Mouse (Mus musculus) forebrain, embryonic 11.5 days (tissue): ENCODE data around the gene Sec61g. TPM values are rescaled to one million over a fixed set of nuclear protein-coding genes. Genes with fewer than 3 reads are reported as not detected.

ENCODE experiments used
- ATAC-seq: fragments of 200-750 bp; cut with Nextera tagmentation; replicated peaks from 2 replicates; pipeline ENCODE4 v1.8.0; 2017; ENCODE audit warnings: moderate TSS enrichment; ENCODE audit not compliant: low FRiP score
- DNase-seq: peaks from one replicate; pipeline ENCODE4 v3.0.0-alpha.2; 2017; ENCODE audit warnings: low spot score
- H3K27ac ChIP-seq: fragments of 300-500 bp; sonication (generic); 2 replicates; pipeline ENCODE4 v1.5.1; 2014; ENCODE audit warnings: low read depth, low read length
- H3K27me3 ChIP-seq: fragments of 300-500 bp; sonication (generic); 2 replicates; pipeline ENCODE4 v1.6.1; 2014; ENCODE audit warnings: mild to moderate bottlenecking, low read length, mixed read lengths; ENCODE audit not compliant: control insufficient read depth, insufficient read depth
- H3K36me3 ChIP-seq: fragments of 300-500 bp; sonication (generic); 2 replicates; pipeline ENCODE4 v1.6.1; 2014; ENCODE audit warnings: mild to moderate bottlenecking, low read length, moderate library complexity, mixed read lengths; ENCODE audit not compliant: control insufficient read depth, insufficient read depth
- H3K4me1 ChIP-seq: fragments of 300-500 bp; sonication (generic); replicated peaks from 2 replicates; pipeline ENCODE4 v1.6.1; 2014; ENCODE audit warnings: low read length, mixed read lengths; ENCODE audit not compliant: control insufficient read depth, insufficient read depth
- H3K4me2 ChIP-seq: fragments of 300-500 bp; sonication (generic); 2 replicates; pipeline ENCODE4 v1.6.1; 2014; ENCODE audit warnings: low read depth, mild to moderate bottlenecking, low read length, moderate library complexity, mixed read lengths; ENCODE audit not compliant: severe bottlenecking
- H3K4me3 ChIP-seq: fragments of 300-500 bp; sonication (generic); 2 replicates; pipeline ENCODE4 v1.5.1; 2014; ENCODE audit warnings: low read depth, low read length
- H3K9ac ChIP-seq: fragments of 300-500 bp; sonication (generic); 2 replicates; pipeline ENCODE4 v1.6.1; 2014; ENCODE audit warnings: low read length
- H3K9me3 ChIP-seq: fragments of 300-500 bp; sonication (generic); 2 replicates; pipeline ENCODE4 v1.6.1; 2016; ENCODE audit warnings: low read length, mixed read lengths; ENCODE audit not compliant: control insufficient read depth
- WGBS: fragments of 180-500 bp; shearing (Covaris S2); extraction: QIAGEN DNeasy Blood & Tissue Kit; methylation state at CpG from one replicate; pipeline ENCODE4 v1.1.7; 2014; 5-methylcytosine and 5-hydroxymethylcytosine counted together
- polyA plus RNA-seq: library from polyadenylated mRNA; unstranded; fragments of >200 nt; fragmentation: Nextera tagmentation; extraction: Ambion mirVana; gene quantifications from 2 replicates; pipeline ENCODE4 v1.2.1, GENCODE M21; 2014

Gene Sec61g
- polyA plus RNA-seq, 1 experiment from 2014 or later, result 34.3 TPM

DNA sequence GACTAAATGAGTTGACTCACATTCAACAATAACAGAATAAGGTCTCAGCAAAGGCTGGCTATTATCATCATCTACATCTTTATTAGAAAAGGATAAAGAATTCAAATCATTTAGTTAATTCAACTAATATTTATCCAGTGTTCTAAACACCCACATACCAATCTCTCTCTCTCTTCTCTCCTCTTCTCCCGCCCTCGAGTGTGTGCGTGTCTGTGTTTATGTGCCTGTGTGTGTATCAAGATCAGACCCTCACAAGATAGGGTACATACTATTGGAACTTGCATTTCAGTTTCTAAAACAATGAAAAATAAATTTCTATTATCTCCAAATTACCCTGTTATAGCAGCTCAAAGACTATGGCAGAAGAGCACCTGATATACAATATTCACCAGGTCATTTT is 5.5 kb downstream of the Sec61g start:
- no peak for DNase-seq
- WGBS, result 88% methylated on average over 3 of the region's 3 CpGs
- ATAC-seq, result no peak
- no peaks in the 10 kb centered on the region for H3K27me3 ChIP-seq
- peaks cover 13% of the 10 kb centered on the region for H3K36me3 ChIP-seq
- H3K9me3 ChIP-seq, result no peaks in the 10 kb centered on the region
- no peaks in the 10 kb centered on the region for H3K4me1 ChIP-seq
- H3K27ac ChIP-seq, result no peak overlapping the region
- H3K9ac ChIP-seq, result no peak overlapping the region
- H3K4me2 ChIP-seq, result no peak overlapping the region
- H3K4me3 ChIP-seq, result no peak overlapping the region

DNA sequence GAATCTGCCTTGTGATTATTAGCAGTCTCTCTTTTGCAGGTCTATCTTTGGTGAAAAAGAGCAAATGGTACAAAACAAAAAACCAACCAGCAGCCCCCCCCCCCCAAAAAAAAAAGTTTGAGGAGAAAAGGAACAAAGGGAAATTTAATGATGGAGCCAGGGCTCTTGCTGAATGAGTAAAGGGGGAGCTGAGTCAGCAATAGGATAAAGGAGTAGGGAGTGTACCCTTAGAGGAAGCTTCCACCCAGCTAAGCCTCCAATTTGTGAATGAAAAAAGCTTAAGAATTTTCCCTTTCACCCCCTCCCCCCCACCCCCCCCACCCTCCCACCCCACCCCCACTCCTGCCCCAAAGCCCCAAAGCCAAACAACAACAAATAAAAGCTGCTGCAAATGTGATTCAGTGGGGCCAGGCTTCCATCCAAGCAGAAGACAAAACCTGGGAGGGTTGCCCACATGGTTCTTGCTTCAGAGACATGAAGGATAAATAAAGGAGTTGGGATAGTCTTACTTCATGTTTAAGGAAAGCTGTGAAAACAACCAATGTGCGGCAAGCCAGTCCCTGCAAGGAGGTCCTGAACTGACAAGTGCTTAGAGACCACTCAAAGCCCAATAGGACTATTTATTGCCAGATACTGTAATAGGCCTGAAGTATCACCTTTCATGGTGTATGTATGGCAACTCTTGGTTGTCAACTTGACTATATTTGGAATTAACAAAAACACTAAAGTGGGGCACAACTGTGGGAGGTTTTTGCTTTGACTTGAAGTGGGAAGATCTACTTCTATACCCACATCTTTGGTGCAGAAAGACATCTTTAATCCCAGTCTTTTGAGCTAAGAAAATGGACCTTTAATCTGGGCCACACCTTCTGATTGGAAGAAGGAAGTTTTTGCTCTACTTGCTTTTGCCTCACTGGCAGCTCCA is 9.3 kb downstream of the Sec61g start:
- Histone ChIP-seq H3K27ac (no peak overlapping the region), H3K4me2 (no peak overlapping the region), H3K9me3 (no peaks in the 10 kb centered on the region), H3K4me3 (no peak overlapping the region), H3K27me3 (no peaks in the 10 kb centered on the region), H3K4me1 (no peaks in the 10 kb centered on the region), H3K9ac (no peak overlapping the region), H3K36me3 (peaks cover 9% of the 10 kb centered on the region)
- DNase-seq (no peak), ATAC-seq (peak; percentile 58; the same call in 1 of the 2 replicates)
- WGBS, result 33% methylated on average over 1 of the region's 1 CpGs

Other genes with a start within 250 kb of the Sec61g start
- gene Egfr, start 243.7 kb upstream of the Sec61g start, polyA plus RNA-seq, result 3.6 and 4.3 TPM in 2 replicates